Mouse (Mus musculus) neural tube, embryonic 15.5 days (tissue): ENCODE data around the gene Sytl3. TPM values are rescaled to one million over a fixed set of nuclear protein-coding genes. Genes with fewer than 3 reads are reported as not detected.

ENCODE experiments used
- ATAC-seq: fragments of 200-750 bp; cut with Nextera tagmentation; 2 replicates; pipeline ENCODE4 v1.8.0; 2017; ENCODE audit warnings: mild to moderate bottlenecking, moderate TSS enrichment, moderate library complexity; ENCODE audit not compliant: low FRiP score
- H3K27ac ChIP-seq: fragments of 300-500 bp; sonication (generic); replicated peaks from 2 replicates; pipeline ENCODE4 v1.5.1; 2015; ENCODE audit warnings: mild to moderate bottlenecking, inconsistent platforms
- H3K27me3 ChIP-seq: fragments of 300-500 bp; sonication (generic); replicated peaks from 2 replicates; pipeline ENCODE4 v1.6.1; 2015; ENCODE audit warnings: inconsistent platforms
- H3K36me3 ChIP-seq: fragments of 300-500 bp; sonication (generic); 2 replicates; pipeline ENCODE4 v1.6.1; 2015; ENCODE audit warnings: inconsistent platforms
- H3K4me1 ChIP-seq: fragments of 300-500 bp; sonication (generic); 2 replicates; pipeline ENCODE4 v1.6.1; 2015; ENCODE audit warnings: inconsistent platforms
- H3K4me2 ChIP-seq: fragments of 300-500 bp; sonication (generic); 2 replicates; pipeline ENCODE4 v1.6.1; 2015; ENCODE audit warnings: inconsistent platforms, mild to moderate bottlenecking, moderate library complexity
- H3K4me3 ChIP-seq: fragments of 300-500 bp; sonication (generic); replicated peaks from 2 replicates; pipeline ENCODE4 v1.5.1; 2015; ENCODE audit warnings: mild to moderate bottlenecking, inconsistent platforms
- H3K9ac ChIP-seq: fragments of 300-500 bp; sonication (generic); replicated peaks from 2 replicates; pipeline ENCODE4 v1.6.1; 2015; ENCODE audit warnings: mild to moderate bottlenecking, inconsistent platforms
- H3K9me3 ChIP-seq: fragments of 300-500 bp; sonication (generic); replicated peaks from 2 replicates; pipeline ENCODE4 v1.6.1; 2016; ENCODE audit warnings: inconsistent platforms
- WGBS: fragments of 180-500 bp; shearing (Covaris S2); methylation state at CpG from one replicate; pipeline ENCODE4 v1.1.7; 2015; ENCODE audit warnings: mixed read lengths; 5-methylcytosine and 5-hydroxymethylcytosine counted together
- polyA plus RNA-seq: library from polyadenylated mRNA; unstranded; fragments of >200 nt; fragmentation: Nextera tagmentation; extraction: Ambion mirVana; gene quantifications from 2 replicates; pipeline ENCODE4 v1.2.1, GENCODE M21; 2015

The Sytl3 gene
- polyA plus RNA-seq, 1 experiment from 2014 or later = 1.2 TPM

DNA sequence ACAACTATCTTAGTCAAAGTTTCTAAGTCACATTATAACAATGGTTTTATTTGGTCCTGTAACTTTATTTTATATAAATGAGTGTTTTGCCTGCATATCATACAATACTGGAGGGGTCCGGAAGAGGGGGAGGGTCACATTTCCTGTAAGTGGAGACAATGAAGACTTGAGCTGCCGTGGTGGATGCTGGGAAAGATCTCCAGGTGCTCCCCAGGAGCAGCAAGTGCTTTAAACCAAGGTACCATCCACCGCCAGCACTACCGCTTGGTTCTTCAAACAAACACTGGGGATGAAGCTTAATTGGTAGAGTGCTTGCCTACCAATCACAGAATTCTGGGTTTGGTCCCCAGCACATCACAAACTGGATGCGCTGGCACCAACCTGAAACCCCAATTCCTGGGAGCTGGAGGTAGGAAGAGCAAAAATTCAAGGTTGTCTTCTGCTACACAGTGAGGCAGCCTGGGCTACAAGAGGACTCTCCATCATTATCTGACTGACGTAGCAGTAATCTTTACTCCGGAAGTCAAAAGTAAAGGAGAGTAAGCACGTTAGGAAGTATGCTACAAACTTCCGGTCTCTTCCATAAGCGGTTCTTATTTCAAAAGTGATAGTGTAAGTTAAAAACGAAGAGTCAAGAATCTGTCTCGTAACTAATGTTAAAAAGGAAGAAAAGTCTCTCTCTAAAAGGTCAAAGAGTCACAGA lies 118.9 kb downstream of the Sytl3 start:
- Histone ChIP-seq H3K9ac (no peak overlapping the region), H3K4me3 (no peak overlapping the region), H3K4me2 (peak overlapping the region; percentile 97), H3K36me3 (no peaks in the 10 kb centered on the region), H3K27ac (no peak overlapping the region), H3K4me1 (peaks cover 35% of the 10 kb centered on the region), H3K9me3 (no peaks in the 10 kb centered on the region), H3K27me3 (peaks cover 18% of the 10 kb centered on the region)
- ATAC-seq = no peak
- 72% methylated on average over 12 of the region's 12 CpGs for WGBS

DNA sequence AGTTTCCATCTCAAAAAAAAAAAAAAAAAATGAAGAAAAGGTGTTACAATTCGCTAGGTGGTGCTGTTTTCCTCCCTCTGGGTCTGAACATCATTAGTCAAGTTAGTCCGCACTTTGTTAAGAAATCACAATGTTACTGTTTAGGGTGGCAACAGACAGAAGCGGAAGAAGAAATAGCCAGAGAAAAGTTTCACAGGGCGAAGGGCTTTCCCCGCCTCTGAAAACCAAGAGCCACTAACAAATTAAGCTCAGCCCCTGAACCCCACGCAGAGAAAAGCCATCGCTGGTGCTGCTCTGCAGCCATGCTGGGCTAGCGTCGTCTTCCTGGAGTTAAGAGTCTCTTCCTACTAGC lies 119.4 kb downstream of the Sytl3 start:
- ATAC-seq = no peak
- Histone ChIP-seq H3K9me3 (no peaks in the 10 kb centered on the region), H3K4me1 (peaks cover 40% of the 10 kb centered on the region), H3K4me2 (peak overlapping the region; percentile 97), H3K4me3 (peak overlapping the region; percentile 41), H3K36me3 (no peaks in the 10 kb centered on the region), H3K27me3 (peaks cover 18% of the 10 kb centered on the region), H3K9ac (peak overlapping the region; percentile 41), H3K27ac (peak overlapping the region; percentile 64)
- WGBS = 2% methylated on average over 9 of the region's 9 CpGs

DNA sequence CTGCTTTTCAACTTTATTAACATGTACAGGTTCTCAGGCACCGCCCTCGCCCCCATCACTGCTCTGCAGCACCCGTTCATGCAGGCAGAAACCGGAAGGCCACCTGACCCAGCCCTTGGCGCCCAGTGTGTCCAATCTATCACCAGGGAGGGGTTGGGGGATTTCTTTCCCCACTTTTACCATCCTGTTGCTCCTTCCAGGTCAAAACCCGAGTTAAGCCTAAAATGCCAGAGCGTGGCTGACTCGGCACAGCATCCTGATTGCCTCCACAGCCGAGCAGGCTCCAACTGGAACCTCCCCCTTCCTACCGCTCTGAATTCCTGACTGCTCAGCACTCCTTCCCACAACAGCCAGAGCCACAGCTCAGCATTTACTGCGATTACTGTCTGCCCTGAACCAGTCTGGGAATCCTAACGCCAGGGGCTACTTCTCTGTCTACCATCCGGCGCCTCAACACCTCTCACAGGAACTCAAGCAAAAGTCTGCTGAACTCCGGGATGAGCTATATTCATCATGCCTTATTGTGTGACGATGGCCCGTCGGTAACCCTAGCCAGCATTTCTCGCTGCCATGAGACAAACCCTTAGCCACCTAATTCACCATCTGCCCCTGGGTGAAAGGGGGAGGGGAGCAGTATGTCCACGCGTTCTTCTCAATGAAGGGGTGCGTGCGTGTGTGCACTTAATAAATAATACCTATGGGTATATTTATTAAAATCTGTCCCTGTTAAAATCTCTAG lies 120.0 kb downstream of the Sytl3 start:
- Histone ChIP-seq H3K9me3 (no peaks in the 10 kb centered on the region), H3K27me3 (peaks cover 20% of the 10 kb centered on the region), H3K4me3 (peak overlapping the region; percentile 41), H3K4me1 (peaks cover 42% of the 10 kb centered on the region), H3K27ac (peak overlapping the region; percentile 64), H3K4me2 (peak overlapping the region; percentile 97), H3K36me3 (no peaks in the 10 kb centered on the region), H3K9ac (peak overlapping the region; percentile 41)
- peak; percentile 70 for ATAC-seq
- 3% methylated on average over 23 of the region's 23 CpGs for WGBS

DNA sequence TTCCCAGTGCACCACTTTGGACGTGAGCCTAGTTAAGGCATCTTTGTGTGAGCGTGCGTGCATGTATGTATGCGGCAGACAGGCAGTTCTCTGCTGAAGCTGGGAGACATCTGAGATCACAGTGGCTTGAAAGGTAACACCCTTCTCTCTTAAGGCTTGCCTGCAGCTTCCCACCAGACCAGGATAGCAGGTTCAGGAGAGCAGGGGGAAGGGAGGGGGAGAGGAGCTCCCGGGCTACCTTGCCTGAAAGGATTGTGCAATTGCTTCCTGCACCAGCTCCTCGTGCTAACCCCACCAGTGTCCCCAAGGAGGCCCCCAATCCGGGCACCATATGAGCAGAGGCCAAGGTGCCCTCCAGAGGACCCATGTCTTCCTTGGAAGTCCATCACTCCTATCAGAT lies 120.7 kb downstream of the Sytl3 start:
- no peaks in the 10 kb centered on the region for H3K36me3 ChIP-seq
- ATAC-seq = no peak
- H3K9ac ChIP-seq = no peak overlapping the region
- H3K27me3 ChIP-seq = peaks cover 23% of the 10 kb centered on the region
- peak overlapping the region; percentile 41; the same call in 1 of the 2 replicates for H3K4me3 ChIP-seq
- H3K27ac ChIP-seq = peak overlapping the region; percentile 64; the same call in 1 of the 2 replicates
- peak overlapping the region; percentile 97 for H3K4me2 ChIP-seq
- H3K9me3 ChIP-seq = no peaks in the 10 kb centered on the region
- peaks cover 42% of the 10 kb centered on the region for H3K4me1 ChIP-seq
- WGBS = 21% methylated on average over 7 of the region's 7 CpGs

DNA sequence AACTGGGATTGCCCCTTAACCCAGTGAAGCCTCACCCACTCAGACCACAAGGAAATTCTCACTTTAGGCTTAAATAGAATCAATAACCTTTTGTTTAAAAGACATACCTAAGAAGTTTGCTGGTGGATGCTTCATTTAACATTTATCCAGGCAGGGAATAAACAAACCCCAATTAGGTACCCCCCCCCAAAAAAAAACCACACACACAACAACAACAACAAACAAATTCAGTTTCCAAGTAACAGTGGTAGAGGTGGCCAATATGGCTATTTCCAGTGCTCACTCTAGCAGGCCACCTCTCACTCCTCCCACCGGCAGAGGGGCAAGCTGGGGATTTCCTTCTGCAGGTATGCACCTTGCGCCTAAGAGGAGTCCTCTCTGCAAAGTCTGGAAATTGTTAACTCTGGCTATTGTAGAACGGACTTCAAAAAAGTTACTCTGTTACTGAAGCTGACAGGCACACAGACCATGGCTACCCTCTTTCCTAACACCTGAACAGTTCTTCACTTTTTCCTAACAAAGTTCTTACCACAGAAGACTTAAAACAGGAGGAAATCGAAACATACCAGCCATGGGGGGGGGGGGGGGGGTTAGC lies 121.7 kb downstream of the Sytl3 start:
- H3K36me3 ChIP-seq = no peaks in the 10 kb centered on the region
- 62% methylated on average over 4 of the region's 4 CpGs for WGBS
- H3K9me3 ChIP-seq = no peaks in the 10 kb centered on the region
- H3K4me3 ChIP-seq = peak overlapping the region; percentile 16
- H3K4me2 ChIP-seq = peak overlapping the region; percentile 97
- H3K27ac ChIP-seq = no peak overlapping the region
- H3K4me1 ChIP-seq = peaks cover 38% of the 10 kb centered on the region
- H3K27me3 ChIP-seq = peaks cover 23% of the 10 kb centered on the region
- H3K9ac ChIP-seq = no peak overlapping the region
- ATAC-seq = no peak

DNA sequence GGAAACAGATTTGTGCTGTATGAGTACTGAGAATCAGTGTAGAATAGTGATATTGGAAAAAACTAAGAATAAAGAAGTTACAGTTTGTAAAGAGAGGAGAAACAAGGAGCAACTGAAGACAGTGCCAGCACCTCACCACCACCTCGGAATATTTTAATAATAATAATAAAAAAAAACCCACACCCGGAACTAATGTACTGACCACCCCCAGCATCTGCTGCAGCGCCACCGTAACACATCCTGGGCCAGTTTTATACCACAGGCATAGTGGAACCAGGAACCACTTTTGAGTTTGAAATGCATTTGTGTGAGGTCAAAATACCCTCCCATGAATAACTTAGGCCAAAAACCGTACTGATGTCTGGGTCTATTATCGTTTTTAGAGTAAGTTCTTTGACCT lies 122.4 kb downstream of the Sytl3 start:
- Histone ChIP-seq H3K36me3 (no peaks in the 10 kb centered on the region), H3K9me3 (no peaks in the 10 kb centered on the region), H3K4me2 (peak overlapping the region; percentile 97), H3K9ac (no peak overlapping the region), H3K27me3 (peaks cover 23% of the 10 kb centered on the region), H3K27ac (no peak overlapping the region), H3K4me3 (peak overlapping the region; percentile 16), H3K4me1 (peaks cover 38% of the 10 kb centered on the region)
- no peak for ATAC-seq
- 39% methylated on average over 6 of the region's 6 CpGs for WGBS

DNA sequence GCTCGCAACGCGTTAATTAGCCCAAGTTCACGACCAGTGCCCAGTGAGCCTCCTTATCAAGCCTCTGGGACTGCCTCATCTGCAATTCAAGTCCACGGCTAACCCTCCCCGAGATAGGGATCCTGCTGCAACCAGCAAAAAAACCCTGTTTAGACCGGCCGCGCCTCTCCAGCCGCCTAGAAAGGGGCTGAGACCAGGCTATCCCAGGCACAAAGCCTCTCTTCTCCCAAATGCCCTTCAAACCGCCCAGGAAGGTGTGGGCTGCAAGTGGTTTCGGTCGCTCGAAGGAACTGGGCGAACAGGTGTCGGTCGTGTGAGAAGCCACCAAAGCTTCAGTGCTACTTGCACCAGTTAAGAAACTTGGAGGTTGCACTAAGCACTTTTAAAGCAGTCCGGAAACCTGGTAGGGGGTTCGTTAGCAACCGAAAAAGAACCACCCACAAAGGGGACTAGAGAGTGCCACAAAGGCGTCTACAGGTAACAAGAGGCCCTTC lies 123.2 kb downstream of the Sytl3 start:
- H3K9me3 ChIP-seq = no peaks in the 10 kb centered on the region
- H3K27ac ChIP-seq = peak overlapping the region; percentile 72
- H3K4me2 ChIP-seq = peak overlapping the region; percentile 97
- H3K27me3 ChIP-seq = peaks cover 23% of the 10 kb centered on the region
- WGBS = under 1% methylated on average over 21 of the region's 21 CpGs
- peak overlapping the region; percentile 65 for H3K9ac ChIP-seq
- H3K36me3 ChIP-seq = no peaks in the 10 kb centered on the region
- peak overlapping the region; percentile 68 for H3K4me3 ChIP-seq
- ATAC-seq = no peak
- H3K4me1 ChIP-seq = peaks cover 37% of the 10 kb centered on the region

DNA sequence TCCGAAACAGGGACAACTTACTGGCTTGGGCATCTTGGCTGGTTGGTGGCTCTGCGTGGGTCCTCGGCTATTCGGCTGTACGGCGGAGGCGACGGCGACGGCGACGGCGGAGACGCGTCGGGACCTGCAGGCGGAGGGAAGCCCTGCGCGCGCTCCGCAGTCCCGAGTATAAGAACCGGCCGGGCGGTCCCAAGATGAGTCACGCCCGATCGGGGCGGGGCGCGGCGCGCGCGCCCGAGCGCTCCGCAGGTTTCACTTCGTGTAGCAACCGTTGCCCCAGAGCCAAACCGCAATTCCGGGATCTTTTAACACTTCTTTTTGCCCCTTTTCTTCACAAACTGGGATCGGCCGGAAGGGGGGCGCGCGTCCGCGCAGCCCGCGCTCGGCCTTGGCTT lies 123.7 kb downstream of the Sytl3 start, which contains the start of gene Ezr:
TSS of gene Ezr (minus strand) at position 174 of the 395 bp plus-strand sequence.
- H3K4me2 ChIP-seq = peak within 1 kb of the TSS; percentile 97
- peak within 1 kb of the TSS; percentile 68 for H3K4me3 ChIP-seq
- peak within 1 kb of the TSS; percentile 65 for H3K9ac ChIP-seq
- H3K27me3 ChIP-seq = peaks cover 23% of the 10 kb centered on the region
- H3K4me1 ChIP-seq = peaks cover 36% of the 10 kb centered on the region
- peak within 1 kb of the TSS; percentile 77 for H3K27ac ChIP-seq
- no peaks in the 10 kb centered on the region for H3K9me3 ChIP-seq
- H3K36me3 ChIP-seq = no peaks in the 10 kb centered on the region
- WGBS = under 1% methylated on average over 51 of the region's 52 CpGs
- ATAC-seq = peak; percentile 81

DNA sequence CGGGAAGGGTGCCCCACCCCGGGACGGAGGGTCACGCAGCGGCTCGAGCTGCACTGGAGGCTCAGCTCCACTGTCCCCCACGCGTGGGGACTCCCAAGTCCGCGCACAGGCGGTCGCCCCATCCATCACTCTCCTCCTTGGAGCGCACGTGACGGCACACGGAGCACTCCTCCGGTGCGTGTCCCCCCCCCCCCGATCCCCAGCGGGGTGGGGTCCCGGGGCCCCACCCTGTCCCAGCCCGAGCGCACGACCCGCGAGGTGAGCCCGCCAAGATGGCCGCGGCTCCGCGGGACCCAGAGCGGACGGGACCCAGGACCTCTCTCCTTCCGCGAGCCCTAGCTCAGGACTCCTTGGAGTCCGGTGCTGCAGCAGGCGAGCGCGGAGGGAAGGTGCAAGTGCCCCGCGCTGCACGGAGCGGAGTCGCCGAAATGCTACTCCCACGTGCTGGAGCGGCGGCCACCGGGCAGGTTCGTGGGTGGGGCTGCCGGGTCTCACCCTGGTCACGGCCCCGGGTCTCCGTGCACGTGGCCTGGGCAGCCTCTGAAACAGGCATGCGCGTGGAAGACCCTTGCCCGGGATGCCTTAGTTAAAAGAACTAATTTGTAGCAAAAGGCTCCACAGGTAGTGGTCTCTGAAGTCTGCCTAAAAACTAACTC lies 124.2 kb downstream of the Sytl3 start:
- Histone ChIP-seq H3K27me3 (peaks cover 23% of the 10 kb centered on the region), H3K4me1 (peaks cover 32% of the 10 kb centered on the region), H3K9me3 (no peaks in the 10 kb centered on the region), H3K36me3 (no peaks in the 10 kb centered on the region), H3K4me3 (peak overlapping the region; percentile 68), H3K4me2 (peak overlapping the region; percentile 97), H3K27ac (peak overlapping the region; percentile 77), H3K9ac (peak overlapping the region; percentile 65)
- ATAC-seq = peak; percentile 56
- WGBS = under 1% methylated on average over 56 of the region's 58 CpGs

DNA sequence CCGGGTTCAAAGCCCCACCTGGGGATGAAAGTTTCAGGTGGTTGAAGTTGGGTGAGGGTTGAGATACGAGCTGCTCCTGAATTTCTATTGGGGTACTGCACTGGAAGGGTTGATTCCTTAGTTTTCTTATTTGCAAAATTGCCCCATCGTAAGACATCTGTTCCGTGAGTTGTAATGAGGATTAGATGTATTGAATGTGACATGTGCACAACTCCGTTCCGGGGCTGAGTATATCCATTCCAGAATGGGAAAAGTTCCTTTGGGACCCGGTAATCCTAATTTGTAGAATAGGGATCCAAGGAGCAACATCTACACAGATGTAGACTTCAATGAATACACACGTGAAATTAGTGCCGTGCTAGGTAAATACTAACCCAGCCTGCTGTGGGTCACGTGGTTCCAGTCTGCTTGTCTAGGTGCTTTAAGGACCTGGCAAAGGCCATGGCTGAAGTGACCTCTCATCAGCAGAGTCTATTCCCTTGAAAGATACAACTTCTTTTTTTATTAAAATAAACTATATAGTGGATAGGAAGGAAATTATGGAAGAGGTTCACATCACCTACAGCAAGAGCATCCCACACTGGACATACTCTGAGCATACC lies 125.0 kb downstream of the Sytl3 start:
- WGBS = 45% methylated on average over 10 of the region's 10 CpGs
- peaks cover 26% of the 10 kb centered on the region for H3K4me1 ChIP-seq
- H3K27me3 ChIP-seq = peaks cover 18% of the 10 kb centered on the region
- H3K27ac ChIP-seq = no peak overlapping the region
- no peak for ATAC-seq
- H3K4me3 ChIP-seq = peak overlapping the region; percentile 68
- H3K36me3 ChIP-seq = no peaks in the 10 kb centered on the region
- H3K9me3 ChIP-seq = no peaks in the 10 kb centered on the region
- no peak overlapping the region for H3K9ac ChIP-seq
- peak overlapping the region; percentile 97 for H3K4me2 ChIP-seq

DNA sequence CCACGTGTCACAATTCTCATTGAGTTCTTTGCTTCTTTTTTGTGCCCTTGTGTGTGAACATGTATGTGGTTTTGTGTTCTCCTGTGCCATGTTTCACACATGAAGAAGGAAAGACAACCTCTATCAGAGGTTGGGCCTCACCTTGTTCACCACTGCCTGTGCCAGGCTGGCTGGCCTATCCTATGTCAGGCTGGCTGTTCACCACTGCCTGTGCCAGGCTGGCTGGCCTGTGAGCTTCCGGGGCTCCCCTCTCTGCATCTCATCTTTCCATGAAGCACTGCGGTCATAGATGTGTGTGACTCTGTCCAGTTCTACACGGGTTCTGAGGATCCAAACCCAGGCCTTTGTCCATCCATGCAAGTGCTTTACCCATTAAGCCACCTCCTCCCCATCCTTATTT lies 128.3 kb downstream of the Sytl3 start:
- Histone ChIP-seq H3K27ac (no peak overlapping the region), H3K36me3 (no peaks in the 10 kb centered on the region), H3K4me3 (no peak overlapping the region), H3K27me3 (peaks cover 5% of the 10 kb centered on the region; the same call in 1 of the 2 replicates), H3K4me2 (no peak overlapping the region), H3K9me3 (no peaks in the 10 kb centered on the region), H3K4me1 (peaks cover 10% of the 10 kb centered on the region), H3K9ac (no peak overlapping the region)
- WGBS = 95% methylated on average over 4 of the region's 4 CpGs
- ATAC-seq = no peak
